Comparison of ENCODE assay signal across 8 mouse cellular contexts in the genomic region with DNA sequence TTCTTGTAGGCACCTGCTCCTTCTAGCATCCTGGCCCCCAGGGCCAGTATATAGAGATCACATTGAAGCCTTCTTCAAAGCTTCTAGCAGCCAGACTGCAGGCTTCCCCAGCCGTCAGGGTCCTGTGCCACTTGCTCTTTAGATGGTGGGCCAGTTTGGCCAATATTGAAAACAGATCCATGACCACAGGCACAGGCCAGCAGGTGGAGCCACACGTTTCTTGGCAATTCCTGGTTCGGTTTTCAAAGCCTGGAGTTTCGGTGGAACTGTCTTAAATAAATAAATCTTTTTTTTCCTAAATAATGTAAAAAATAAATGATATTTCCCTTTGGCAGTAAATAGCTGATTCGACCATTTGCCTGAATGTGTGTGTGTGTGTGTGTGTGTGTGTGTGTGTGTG.
DNase-seq lines count a peak whose midpoint lies in the region; ATAC-seq lines count a peak whose summit lies in the region.

No protein-coding gene starts in this region.

- no peak for ATAC-seq in frontal cortex, adult (ENCODE audit: low TSS enrichment)
- no peak; the same call in 1 of the 2 replicates for ATAC-seq in embryonic facial prominence, embryonic 11.5 days (replicated peaks; ENCODE audit: insufficient number of reproducible peaks, low FRiP score, low TSS enrichment, low read depth)
- ATAC-seq in activated CD4-positive, CD25-positive, alpha-beta regulatory T cell, adult 4 months: no peak

- H3K4me2 ChIP-seq in embryonic facial prominence, embryonic 11.5 days (ENCODE audit: low read depth, low read length): no peak overlapping the region

- H3K27ac ChIP-seq in embryonic facial prominence, embryonic 11.5 days (replicated peaks; ENCODE audit: low read depth, low read length): no peak overlapping the region

- WGBS in embryonic facial prominence, embryonic 11.5 days: 31% methylated on average over 5 of the region's 5 CpGs

- no peaks in the 10 kb centered on the region for H3K4me1 ChIP-seq in embryonic facial prominence, embryonic 11.5 days (ENCODE audit: control insufficient read depth, insufficient read depth, low read length)

- no peaks in the 10 kb centered on the region for H3K27me3 ChIP-seq in embryonic facial prominence, embryonic 11.5 days (ENCODE audit: control insufficient read depth, insufficient read depth, low read length)

- peak; percentile 20 to 30 for DNase-seq in frontal cortex, postnatal 25 days (ENCODE audit: low spot score in 2 of 2)
- peak; percentile 21 for DNase-seq in thymus, postnatal 14 days
- no peak for DNase-seq in thymus, postnatal 10 days (ENCODE audit: low spot score in 2 of 2)
- DNase-seq in embryonic facial prominence, embryonic 11.5 days (ENCODE audit: low spot score): peak; percentile 62
- peak; percentile 34 to 38 for DNase-seq in left cerebral cortex, postnatal 25 days (ENCODE audit: low spot score in 2 of 2)
- DNase-seq in retina, embryonic 14.5 days (ENCODE audit: low spot score): peak; percentile 51

- H3K4me3 ChIP-seq in embryonic facial prominence, embryonic 11.5 days (ENCODE audit: low read depth, low read length): no peak overlapping the region

- H3K9ac ChIP-seq in embryonic facial prominence, embryonic 11.5 days (replicated peaks; ENCODE audit: low read length): no peak overlapping the region

- no peaks in the 10 kb centered on the region for H3K36me3 ChIP-seq in embryonic facial prominence, embryonic 11.5 days (replicated peaks; ENCODE audit: control insufficient read depth, insufficient read depth, low read depth, low read length)

- H3K9me3 ChIP-seq in embryonic facial prominence, embryonic 11.5 days (replicated peaks; ENCODE audit: control insufficient read depth, low read length): no peaks in the 10 kb centered on the region

- intact Hi-C loops in left cerebral cortex, postnatal 25 days (cut with DNase I): loop anchor here (2.0 kb wide), 1 partner anchor 170 kb away; no protein-coding TSS in a partner anchor

Comparison
In these comparisons a context has a peak if more than half of its experiments do, and no peak if none do; other contexts are left out.
1. DNase-seq: peak in frontal cortex, postnatal 25 days (2 of 2), thymus, postnatal 14 days (single experiment), embryonic facial prominence, embryonic 11.5 days (single experiment), left cerebral cortex, postnatal 25 days (2 of 2) and retina, embryonic 14.5 days (single experiment); none in thymus, postnatal 10 days (0 of 2).